Mouse (Mus musculus) bone marrow, adult 2 months (tissue): ENCODE measurements around the gene Ackr3.

Source experiments
- CTCF ChIP-seq: fragments of 200-500 bp; IDR thresholded peaks from 2 replicates; pipeline ENCODE4 v1.5.1; 2011; ENCODE audit warnings: low read length, control low read depth; ENCODE audit not compliant: control insufficient read depth, insufficient read depth
- POLR2A ChIP-seq: fragments of 200-500 bp; IDR thresholded peaks from 2 replicates; pipeline ENCODE4 v1.6.1; 2011; ENCODE audit warnings: low read depth, mild to moderate bottlenecking, control low read depth, low read length, borderline replicate concordance; ENCODE audit not compliant: control insufficient read depth

- TF ChIP-seq CTCF (no peak), POLR2A (no peak)
Observed at GRCm38 (mm10) chr1:90253465-90253864, 49.7 kb downstream of the Ackr3 start.
